Mouse (Mus musculus) monocyte, adult 5-6 weeks (primary cell): ENCODE data around the gene Kiss1r. TPM values are rescaled to one million over a fixed set of nuclear protein-coding genes. Genes with fewer than 3 reads are reported as not detected.
"Not testable (repeated sequence)": the region's sequence is repeated elsewhere in the genome, so short reads cannot be mapped to it uniquely, and the experiment has no call there.

ENCODE experiments used
- ATAC-seq: fragments of 153-309, 156-312 bp; replicated peaks from 2 replicates; pipeline ENCODE4 v1.8.0; 2017; ENCODE audit warnings: mild to moderate bottlenecking; ENCODE audit not compliant: low TSS enrichment, insufficient number of reproducible peaks, severe bottlenecking, poor library complexity, low FRiP score
- total RNA-seq: library from RNA; stranded (forward); fragments of 200-1000, 200-491, 200-594 nt; gene quantifications from 3 replicates; pipeline ENCODE4 v1.2.3, GENCODE M21; 2017

Kiss1r gene
- total RNA-seq, 1 experiment from 2014 or later, result not detected

DNA sequence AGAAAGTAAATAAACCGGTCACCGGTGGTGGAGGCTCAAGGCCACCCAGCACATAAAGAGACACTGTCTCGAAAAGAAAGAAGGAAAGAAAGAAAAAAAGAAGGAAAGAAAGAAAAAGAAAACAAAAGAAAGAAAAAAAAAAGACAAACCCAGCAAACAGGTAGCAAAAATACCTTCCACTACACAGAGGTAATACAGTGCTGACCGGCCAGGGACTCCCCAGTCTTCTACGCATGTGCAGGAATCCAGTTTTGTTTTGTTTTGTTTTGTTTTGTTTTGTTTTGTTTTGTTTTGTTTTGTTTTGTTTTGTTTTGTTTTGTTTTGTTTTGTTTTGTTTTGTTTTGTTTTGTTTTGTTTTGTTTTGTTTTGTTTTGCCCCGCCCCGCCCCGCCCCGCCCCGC, 42.6 kb downstream of the Kiss1r start:
- not testable (repeated sequence) for ATAC-seq

DNA sequence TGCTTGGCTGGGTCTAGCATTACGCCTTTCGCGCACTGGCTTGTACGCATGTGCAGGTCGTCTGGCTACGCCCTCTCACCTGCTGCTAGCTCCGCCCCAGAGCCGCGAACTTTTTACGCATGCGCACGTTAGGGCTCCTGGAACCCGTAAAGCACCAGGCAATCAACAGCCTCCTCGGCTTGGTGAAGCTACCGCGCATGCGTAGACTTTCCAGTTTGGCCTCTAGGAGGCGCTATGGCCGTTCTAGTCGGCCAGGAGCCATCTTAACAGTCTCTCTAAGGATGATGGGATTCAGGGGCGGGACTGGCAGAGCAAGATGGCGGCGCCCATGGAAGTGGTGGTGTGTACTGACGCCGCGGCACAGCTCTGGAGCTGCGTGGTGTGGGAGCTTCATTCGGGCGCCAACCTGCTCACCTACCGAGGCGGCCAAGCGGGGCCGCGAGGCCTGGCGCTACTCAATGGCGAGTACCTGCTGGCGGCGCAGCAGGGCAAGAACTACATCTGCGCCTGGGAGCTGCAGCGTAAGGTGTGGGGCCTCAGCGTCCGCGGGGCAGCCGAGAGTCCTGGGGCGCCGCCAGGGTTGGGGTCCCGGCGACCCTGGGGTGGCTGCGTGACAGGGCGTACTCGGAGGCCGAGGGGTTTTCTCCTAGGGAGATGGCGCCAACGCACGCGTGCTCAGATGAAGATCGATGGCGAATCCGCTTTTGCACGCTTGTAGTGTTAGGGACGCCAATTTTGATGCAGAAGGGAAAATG, 43.3 kb downstream of the Kiss1r start, which contains the start of gene Wdr18:
Gene Wdr18 (plus strand): TSS at position 306 of the 755 bp plus-strand sequence.
- ATAC-seq, result peak; percentile 85

DNA sequence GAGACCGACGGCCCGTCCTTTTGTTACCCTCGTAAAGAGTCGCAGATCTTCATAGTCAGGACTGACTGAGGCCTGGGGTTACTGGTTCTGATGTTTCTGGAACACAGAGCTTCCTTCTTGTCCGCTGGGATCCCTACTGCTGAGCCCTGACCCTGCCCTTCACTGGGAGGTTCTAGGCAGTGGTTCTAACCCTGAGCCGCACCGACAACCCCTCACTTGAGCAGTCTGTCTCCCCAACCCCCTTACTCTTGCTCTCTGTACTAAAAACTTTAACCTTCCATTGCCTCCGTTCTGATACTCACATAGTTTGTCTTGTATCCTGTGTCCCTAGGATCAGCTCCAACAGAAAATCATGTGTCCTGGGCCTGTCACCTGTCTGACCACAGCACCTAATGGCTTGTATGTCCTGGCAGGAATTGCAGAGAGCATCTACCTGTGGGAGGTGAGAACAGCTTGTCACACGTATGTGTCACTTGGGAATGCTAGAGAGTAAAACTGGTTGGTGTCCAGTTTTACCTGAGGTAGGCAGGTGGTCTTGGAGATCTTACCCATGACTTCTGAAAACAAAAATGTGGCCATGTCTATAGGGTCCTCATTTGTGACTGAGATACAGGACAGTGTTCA, 44.0 kb downstream of the Kiss1r start:
- no peak for ATAC-seq

DNA sequence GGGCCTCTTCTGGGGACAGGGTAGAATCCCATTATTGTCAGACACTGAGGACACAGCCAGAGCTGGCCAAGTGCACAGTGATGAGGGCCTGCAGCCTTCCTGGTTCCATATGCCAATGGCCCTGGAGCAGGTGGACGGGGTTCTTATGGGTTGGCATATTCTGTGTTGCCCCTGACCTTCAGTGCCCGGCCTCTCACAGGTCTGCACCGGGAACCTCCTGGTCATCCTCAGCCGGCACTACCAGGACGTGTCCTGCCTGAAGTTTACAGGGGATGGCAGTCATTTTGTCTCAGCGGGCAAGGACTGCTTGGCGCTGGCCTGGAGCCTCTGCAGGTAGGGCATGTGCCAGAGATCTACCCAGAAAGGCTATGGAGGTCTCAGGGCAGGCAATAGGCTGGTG, 48.0 kb downstream of the Kiss1r start:
- no peak for ATAC-seq

DNA sequence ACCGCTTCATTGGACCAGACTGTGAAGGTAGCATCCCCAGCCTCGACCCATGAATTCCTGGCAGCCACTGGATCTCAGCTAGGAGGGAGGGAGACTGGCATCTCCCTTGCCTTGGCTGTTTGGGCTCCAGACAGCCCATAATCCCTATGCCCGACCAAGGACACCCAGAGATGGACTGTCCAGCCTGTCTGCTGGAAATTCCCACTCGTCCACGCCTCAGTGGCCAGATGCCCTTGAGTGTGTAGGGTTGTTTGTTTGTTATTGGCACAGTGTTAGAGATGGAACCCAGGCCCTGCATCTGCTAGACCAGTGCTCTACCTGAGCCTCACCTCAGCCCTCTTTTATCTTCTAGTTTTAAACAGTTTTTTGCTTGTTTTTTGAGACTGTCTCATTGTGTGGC, 48.6 kb downstream of the Kiss1r start:
- no peak for ATAC-seq

DNA sequence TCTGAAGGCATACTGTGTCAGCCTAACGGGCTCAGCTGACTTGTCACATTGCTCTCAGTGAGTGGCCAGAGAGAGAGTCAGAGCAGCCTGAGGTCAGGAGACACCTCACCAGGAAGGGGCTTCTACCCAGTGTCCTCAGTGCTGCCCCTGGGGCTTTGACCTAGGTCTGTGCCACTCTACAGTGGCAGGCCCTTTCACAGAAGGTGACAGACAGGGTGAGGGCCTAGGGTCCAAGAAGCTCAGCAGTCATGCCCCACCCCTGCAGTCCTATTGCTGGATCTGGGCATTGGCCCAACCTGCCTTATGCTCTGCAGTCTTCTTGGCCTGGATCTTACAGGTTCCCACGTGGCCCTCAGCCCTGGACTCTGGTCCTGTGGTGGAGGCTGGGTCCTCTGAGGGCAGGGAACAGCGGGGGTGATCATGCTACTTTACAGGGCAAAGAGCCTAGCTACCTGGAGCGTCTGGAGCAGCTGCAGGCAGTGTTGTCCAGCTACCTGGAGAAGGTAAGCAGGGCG, 50.2 kb downstream of the Kiss1r start:
- no peak for ATAC-seq

DNA sequence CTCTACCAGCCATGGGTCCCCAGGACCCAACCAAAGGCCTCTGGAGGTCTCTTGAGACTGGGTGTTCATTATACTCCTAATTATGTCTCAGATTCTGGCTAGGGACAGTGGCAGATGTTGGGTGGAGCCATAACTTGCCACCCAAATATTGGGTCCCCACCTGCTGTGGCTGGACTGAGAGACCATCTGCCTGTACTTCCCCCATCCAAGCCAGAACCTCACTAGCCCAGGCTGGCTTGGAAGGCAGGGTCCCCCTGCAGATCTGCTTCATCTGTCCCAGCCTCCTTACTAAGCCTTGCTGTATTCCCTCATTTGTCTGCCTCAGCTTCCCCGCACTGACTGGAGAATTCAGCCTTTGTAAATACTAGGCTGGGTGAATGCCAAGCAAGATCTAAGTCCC, 51.4 kb downstream of the Kiss1r start:
- no peak for ATAC-seq

DNA sequence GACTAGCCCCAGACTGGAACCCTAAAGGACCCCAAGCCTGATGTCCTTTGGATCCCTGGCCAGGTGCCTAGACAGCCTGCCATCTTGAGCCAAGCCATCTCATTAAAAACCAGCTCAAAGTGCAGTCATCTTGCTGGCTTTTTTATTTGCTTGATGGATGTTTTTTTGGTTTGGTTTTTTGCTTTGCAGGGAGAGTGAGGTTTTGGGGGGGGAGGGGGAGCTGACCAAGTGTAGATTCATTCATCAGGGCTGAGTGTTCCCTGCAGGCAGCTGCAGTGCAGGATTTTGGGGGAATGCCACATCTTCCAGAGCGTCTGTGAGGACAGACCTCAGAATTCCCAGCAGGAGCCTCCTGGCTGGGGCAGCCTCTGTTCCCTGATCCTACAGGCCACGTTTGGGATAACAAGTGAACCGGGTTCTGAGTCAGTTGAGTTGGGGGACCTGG, 52.4 kb downstream of the Kiss1r start:
- ATAC-seq, result no peak

DNA sequence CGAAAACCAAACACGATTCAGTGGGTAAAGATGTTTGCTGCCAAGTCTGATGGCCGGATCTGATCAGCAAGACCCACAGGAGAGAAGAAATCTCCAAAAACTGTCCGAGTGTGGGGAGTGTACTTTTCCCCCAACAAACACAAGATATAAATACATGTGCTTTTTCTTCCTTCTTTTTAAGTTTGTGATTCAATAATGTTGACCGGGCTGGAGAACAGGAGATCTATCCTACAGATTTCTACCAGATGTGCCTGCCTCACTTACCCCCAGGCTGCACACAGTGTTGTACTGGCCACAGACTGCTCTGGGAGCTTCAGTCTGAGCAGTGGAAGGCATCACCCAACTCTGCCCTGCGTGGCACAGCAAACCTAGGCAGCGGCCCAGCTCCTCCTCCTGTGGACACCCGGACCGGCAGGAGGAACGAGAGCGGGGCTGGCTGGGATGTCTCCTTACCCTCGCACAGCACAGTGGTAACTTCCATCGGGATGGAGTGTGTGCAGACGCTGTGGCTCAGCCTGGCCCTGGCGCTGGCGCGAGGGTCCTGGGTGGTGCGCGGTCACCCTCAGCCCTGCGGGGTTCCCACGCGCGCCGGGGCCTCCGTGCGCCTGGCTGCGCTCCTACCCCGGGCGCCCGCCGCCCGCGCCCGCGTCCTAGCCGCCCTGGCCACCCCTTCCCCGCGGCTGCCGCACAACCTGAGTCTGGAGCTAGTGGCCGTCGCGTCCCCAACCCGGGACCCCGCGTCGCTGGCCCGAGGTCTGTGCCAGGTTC, 53.8 kb downstream of the Kiss1r start, which contains the start of gene Grin3b:
Gene Grin3b (plus strand): TSS at position 301 of the 768 bp plus-strand sequence.
- no peak for ATAC-seq

DNA sequence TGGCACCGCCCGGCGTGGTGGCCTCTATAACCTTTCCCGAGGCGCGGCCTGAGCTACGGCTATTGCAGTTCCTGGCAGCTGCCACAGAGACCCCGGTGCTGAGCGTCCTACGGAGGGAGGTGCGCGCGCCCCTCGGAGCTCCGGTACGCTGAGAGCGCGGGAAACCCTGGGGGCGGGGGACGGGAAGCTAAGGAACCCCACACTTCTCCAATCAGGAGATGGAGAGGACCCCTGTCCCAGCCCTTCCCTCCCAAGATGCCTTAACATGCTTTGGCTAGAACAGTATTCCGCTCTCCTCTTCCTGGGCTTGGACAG, 54.4 kb downstream of the Kiss1r start:
- no peak for ATAC-seq

Other genes with a start within 250 kb of the Kiss1r start
- gene Tpgs1, start 247.6 kb upstream of the Kiss1r start, total RNA-seq, result 8.9 to 28.4 TPM (median 25.4 TPM) in 3 replicates
- 76.0 to 109 TPM (median 89.7 TPM) in 3 replicates for gene Cdc34, start 234.8 kb upstream of the Kiss1r start, total RNA-seq
- 0.29 to 17.0 TPM (median 3.0 TPM) in 3 replicates for gene Gzmm, start 228.0 kb upstream of the Kiss1r start, total RNA-seq
- 158 to 185 TPM (median 179 TPM) in 3 replicates for gene Bsg, start 212.5 kb upstream of the Kiss1r start, total RNA-seq
- gene Hcn2, start 200.3 kb upstream of the Kiss1r start, total RNA-seq, result not detected in 3 replicates
- 8.3 to 15.9 TPM (median 10.4 TPM) in 3 replicates for gene Polrmt, start 170.4 kb upstream of the Kiss1r start, total RNA-seq
- gene Fgf22, start 161.9 kb upstream of the Kiss1r start, total RNA-seq, result not detected in 3 replicates
- 3.5 to 18.0 TPM (median 8.8 TPM) in 3 replicates for gene Rnf126, start 150.0 kb upstream of the Kiss1r start, total RNA-seq
- 1.3 to 3.3 TPM (median 2.0 TPM) in 3 replicates for gene Fstl3, start 139.7 kb upstream of the Kiss1r start, total RNA-seq
- gene Prss57, start 126.0 kb upstream of the Kiss1r start, total RNA-seq, result 0.21 to 2.1 TPM in 2 of 3 replicates, not detected in the other
- 21.3 to 30.9 TPM (median 27.0 TPM) in 3 replicates for gene Palm, start 123.4 kb upstream of the Kiss1r start, total RNA-seq
- gene Misp, start 96.0 kb upstream of the Kiss1r start, total RNA-seq, result not detected in 3 replicates
- gene Ptbp1, start 62.5 kb upstream of the Kiss1r start, total RNA-seq, result 55.7 to 124 TPM (median 78.8 TPM) in 3 replicates
- not detected in 3 replicates for gene Prtn3, start 42.5 kb upstream of the Kiss1r start, total RNA-seq
- gene Plppr3, start 42.3 kb upstream of the Kiss1r start, total RNA-seq, result 0.95 TPM in 1 of 3 replicates, not detected in the others
- gene Elane, start 30.7 kb upstream of the Kiss1r start, total RNA-seq, result not detected in 3 replicates
- not detected in 3 replicates for gene Cfd, start 26.1 kb upstream of the Kiss1r start, total RNA-seq
- 13.3 to 16.8 TPM (median 13.3 TPM) in 3 replicates for gene Med16, start 8.0 kb upstream of the Kiss1r start, total RNA-seq
- gene Gm26602, start 6.1 kb upstream of the Kiss1r start, total RNA-seq, result not detected in 3 replicates
- 23.4 to 53.8 TPM (median 35.4 TPM) in 3 replicates for gene R3hdm4, start 4.2 kb downstream of the Kiss1r start, total RNA-seq
- gene Arid3a, start 10.1 kb downstream of the Kiss1r start, total RNA-seq, result 35.3 to 38.9 TPM (median 36.8 TPM) in 3 replicates
- 7.8 to 14.2 TPM (median 8.8 TPM) in 3 replicates for gene Wdr18, start 43.2 kb downstream of the Kiss1r start, total RNA-seq
- gene Grin3b, start 53.7 kb downstream of the Kiss1r start, total RNA-seq, result not detected in 3 replicates
- gene Tmem259, start 67.4 kb downstream of the Kiss1r start, total RNA-seq, result 49.0 to 80.6 TPM (median 59.1 TPM) in 3 replicates
- 210 to 295 TPM (median 228 TPM) in 3 replicates for gene Cnn2, start 71.6 kb downstream of the Kiss1r start, total RNA-seq
- 33.6 to 53.0 TPM (median 45.9 TPM) in 3 replicates for gene Abca7, start 79.5 kb downstream of the Kiss1r start, total RNA-seq
- 356 to 478 TPM (median 365 TPM) in 3 replicates for gene Arhgap45, start 99.7 kb downstream of the Kiss1r start, total RNA-seq
- 83.4 to 130 TPM (median 95.9 TPM) in 3 replicates for gene Polr2e, start 122.8 kb downstream of the Kiss1r start, total RNA-seq
- gene Gpx4, start 130.2 kb downstream of the Kiss1r start, total RNA-seq, result 250 to 253 TPM (median 251 TPM) in 3 replicates
- 50.6 to 75.0 TPM (median 51.9 TPM) in 3 replicates for gene Sbno2, start 188.6 kb downstream of the Kiss1r start, total RNA-seq
- gene Stk11, start 198.8 kb downstream of the Kiss1r start, total RNA-seq, result 155 to 177 TPM (median 155 TPM) in 3 replicates
- gene Atp5d, start 221.7 kb downstream of the Kiss1r start, total RNA-seq, result 26.1 to 49.8 TPM (median 29.5 TPM) in 3 replicates
- 0.29 to 5.8 TPM (median 4.1 TPM) in 3 replicates for gene Cbarp, start 223.9 kb downstream of the Kiss1r start, total RNA-seq
- gene Midn, start 231.3 kb downstream of the Kiss1r start, total RNA-seq, result 27.3 to 65.5 TPM (median 29.9 TPM) in 3 replicates
- gene Cirbp, start 249.0 kb downstream of the Kiss1r start, total RNA-seq, result 137 to 163 TPM (median 145 TPM) in 3 replicates